Mouse (Mus musculus): ENCODE data around the gene Chrnb1. TPM values are rescaled to one million over a fixed set of nuclear protein-coding genes. Genes with fewer than 3 reads are reported as not detected.

Gene Chrnb1
- polyA plus RNA-seq, 1 experiment = 3.0 TPM

DNA sequence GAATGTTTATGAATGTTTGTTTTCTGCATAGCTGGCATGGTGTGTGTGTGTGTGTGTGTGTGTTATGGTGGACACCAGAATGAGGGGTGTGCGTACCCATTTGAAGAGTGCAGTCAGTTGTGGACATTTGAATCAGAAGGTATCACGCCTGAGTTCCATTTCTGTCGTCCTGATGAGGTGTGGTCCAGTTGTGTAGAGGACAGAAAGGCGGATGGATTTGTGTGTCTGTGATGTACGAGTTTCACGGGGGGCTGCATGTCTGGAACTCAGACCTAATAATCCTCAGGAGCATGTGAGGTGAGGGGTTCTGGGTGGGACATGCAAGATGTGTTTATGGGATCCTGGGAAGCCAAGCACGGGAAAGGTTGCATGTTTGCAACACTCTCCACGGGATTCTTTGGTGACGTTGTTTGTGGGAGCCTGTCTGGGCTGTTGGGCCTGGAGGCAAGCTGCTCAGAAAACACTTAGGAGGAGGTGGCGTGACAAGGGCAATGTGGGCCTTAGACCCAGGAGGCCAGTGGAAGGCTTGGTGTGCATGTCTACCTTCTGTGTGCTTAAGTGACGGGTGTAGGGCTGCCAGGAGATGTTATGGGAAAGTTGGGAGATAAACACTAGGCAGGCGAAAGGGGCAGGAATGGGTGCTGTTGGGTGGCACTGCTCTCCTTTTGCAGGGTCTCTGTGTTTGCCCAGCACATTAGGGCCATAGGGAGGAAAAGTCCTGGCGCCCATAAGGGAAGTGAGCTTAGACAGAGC, 28.7 kb downstream of the Chrnb1 start:
- no peak for DNase-seq (ENCODE audit: low read depth)
- no peak for TF ChIP-seq POLR2A (IDR thresholded peaks at IDR 0.05; ENCODE audit: borderline replicate concordance, extremely low read depth, insufficient read depth, insufficient read length, poor library complexity, severe bottlenecking)
- no peak for TF ChIP-seq CTCF (IDR thresholded peaks at IDR 0.05; ENCODE audit: borderline replicate concordance, extremely low read depth, insufficient read depth, insufficient read length)

DNA sequence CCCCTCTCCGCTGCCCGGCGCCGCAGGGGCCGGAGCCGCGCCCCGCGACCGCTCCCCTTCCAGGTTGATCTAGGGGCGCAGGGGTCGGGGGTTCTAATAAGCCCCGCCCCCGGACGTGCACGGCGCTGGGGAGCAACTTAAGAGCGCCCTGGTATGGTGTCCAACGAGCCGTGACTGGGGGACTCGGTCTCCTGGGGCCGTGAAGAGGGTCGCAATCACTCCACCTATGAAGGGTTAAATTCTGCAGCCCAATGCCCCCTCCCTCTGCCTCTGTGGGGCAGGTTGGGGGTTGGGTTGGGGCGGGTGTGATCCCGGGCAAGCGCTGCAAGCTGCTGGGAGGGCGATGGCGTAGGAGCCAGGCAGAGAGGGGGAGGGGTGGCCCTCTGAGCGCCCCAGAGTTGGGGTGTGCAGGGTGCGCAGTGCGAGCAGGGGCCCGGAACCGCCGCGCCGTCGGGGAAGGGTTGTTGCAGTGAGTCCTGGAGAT, 29.6 kb downstream of the Chrnb1 start:
- TF ChIP-seq POLR2A (IDR thresholded peaks at IDR 0.05; ENCODE audit: borderline replicate concordance, extremely low read depth, insufficient read depth, insufficient read length, poor library complexity, severe bottlenecking) = 0 out of 2 replicates have a peak, but pooled peaks have one; percentile 9
- TF ChIP-seq CTCF (IDR thresholded peaks at IDR 0.05; ENCODE audit: borderline replicate concordance, extremely low read depth, insufficient read depth, insufficient read length) = no peak
- DNase-seq (ENCODE audit: low read depth) = peak; percentile 70

DNA sequence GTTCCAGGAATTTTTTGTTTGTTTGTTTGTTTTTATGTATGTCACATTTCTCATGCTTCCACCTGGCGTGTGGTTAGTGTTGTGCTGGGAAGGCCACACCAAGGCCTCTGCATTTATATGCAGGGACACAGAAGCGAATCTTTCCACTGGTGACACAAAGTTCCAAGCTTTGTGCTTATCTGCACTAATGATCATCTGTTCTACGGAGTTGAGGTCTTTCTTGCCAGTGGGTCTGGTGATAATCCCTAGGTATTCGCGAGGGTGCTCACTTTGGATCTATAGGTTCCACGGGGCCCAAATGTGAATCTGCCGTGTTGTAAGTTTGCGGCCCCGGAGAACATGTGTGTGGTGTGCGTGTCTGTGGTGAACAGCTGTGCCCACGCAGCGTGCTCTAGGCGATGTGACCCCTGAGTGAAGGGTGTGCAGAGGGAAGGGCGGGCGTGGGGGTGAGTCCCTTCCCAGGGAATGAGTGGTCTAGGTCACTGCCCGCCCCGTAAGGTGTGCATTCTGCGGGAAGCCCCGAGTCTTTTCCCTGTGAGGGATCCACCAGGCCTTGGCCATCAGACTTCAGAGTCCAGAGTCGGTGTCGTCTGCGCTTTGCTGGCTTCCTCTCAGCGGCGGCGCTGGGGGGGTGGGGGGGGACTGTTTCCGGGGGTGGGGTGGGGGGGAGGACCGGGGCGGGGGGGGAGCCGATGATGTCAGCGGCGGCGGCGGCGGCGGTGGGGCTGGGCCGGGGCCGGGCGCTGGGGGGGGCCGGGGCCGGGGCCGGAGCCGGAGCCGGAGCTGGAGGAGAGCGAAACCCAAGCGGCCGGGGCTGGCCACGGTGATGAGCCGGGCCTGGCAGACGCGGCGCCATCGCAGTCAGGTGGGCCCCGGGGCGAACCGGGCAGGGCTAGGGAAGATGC, 30.3 kb downstream of the Chrnb1 start, which contains the start of gene Zbtb4:
TSS of gene Zbtb4 (plus strand) at position 692 of the 905 bp plus-strand sequence.
- DNase-seq (ENCODE audit: low read depth) = peak; percentile 31
- TF ChIP-seq CTCF (IDR thresholded peaks at IDR 0.05; ENCODE audit: borderline replicate concordance, extremely low read depth, insufficient read depth, insufficient read length) (no peak), POLR2A (IDR thresholded peaks at IDR 0.05; ENCODE audit: borderline replicate concordance, extremely low read depth, insufficient read depth, insufficient read length, poor library complexity, severe bottlenecking) (no peak)

DNA sequence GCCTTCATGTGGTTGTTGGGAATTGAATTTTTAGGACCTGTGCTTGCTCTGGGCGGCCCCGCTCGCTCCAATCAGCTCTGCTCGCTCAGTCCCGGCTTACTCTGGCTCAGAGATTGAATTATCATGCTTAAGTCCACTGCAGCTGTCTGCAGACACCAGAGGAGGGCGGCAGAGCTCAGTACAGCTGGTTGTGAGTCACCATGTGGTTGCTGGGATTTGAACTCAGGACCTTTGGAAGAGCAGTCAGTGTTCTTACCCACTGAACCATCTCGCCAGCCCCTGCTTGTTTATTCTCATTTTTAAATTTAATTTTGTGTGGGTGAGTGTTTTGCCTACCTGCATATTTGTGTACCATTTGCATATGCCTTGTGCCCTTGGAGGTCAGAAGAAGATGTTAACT, 32.2 kb downstream of the Chrnb1 start:
- TF ChIP-seq CTCF (IDR thresholded peaks at IDR 0.05; ENCODE audit: borderline replicate concordance, extremely low read depth, insufficient read depth, insufficient read length) (peak; percentile 20; the same call in 1 of the 2 replicates), POLR2A (IDR thresholded peaks at IDR 0.05; ENCODE audit: borderline replicate concordance, extremely low read depth, insufficient read depth, insufficient read length, poor library complexity, severe bottlenecking) (no peak)
- no peak for DNase-seq (ENCODE audit: low read depth)

DNA sequence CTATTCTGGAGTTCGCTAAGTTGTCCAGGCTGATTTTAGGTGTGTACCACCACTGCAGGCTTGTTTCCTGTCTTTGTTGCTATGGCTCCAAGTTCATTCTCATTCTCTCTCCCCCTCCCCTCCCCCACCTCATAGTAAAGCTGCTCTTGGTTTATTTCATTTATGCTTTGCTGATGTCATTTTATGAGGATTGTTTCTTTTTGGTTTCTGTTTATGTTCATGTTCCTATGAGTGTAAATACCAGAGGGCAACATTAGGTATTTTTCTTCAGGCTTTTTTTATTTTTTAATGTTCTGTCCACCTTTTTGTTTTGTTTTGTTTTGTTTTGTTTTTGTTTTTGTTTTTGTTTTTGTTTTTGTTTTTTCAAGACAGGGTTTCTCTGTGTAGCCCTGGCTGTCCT, 33.9 kb downstream of the Chrnb1 start, which contains the start of gene Slc35g3:
TSS of gene Slc35g3 (minus strand) at position 101 of the 400 bp plus-strand sequence.
- TF ChIP-seq CTCF (IDR thresholded peaks at IDR 0.05; ENCODE audit: borderline replicate concordance, extremely low read depth, insufficient read depth, insufficient read length) = no peak
- TF ChIP-seq POLR2A (IDR thresholded peaks at IDR 0.05; ENCODE audit: borderline replicate concordance, extremely low read depth, insufficient read depth, insufficient read length, poor library complexity, severe bottlenecking) = no peak
- DNase-seq (ENCODE audit: low read depth) = no peak

DNA sequence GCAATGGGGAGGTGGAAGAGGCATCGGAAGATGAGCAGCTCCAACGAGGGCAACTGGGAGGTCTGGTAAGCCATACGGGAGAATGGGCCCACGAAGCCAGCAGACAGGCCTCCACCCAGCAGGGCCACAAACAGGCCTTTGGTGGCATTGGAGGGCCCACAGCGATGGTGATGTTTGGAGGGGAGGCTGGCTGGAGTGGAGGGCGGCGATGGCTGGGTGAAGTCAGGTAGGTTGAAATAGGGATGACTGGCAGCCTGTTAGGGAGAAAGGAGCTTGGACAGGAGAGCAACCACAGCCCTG, 34.9 kb downstream of the Chrnb1 start:
- DNase-seq (ENCODE audit: low read depth) = no peak
- TF ChIP-seq CTCF (IDR thresholded peaks at IDR 0.05; ENCODE audit: borderline replicate concordance, extremely low read depth, insufficient read depth, insufficient read length) (no peak), POLR2A (IDR thresholded peaks at IDR 0.05; ENCODE audit: borderline replicate concordance, extremely low read depth, insufficient read depth, insufficient read length, poor library complexity, severe bottlenecking) (no peak)

DNA sequence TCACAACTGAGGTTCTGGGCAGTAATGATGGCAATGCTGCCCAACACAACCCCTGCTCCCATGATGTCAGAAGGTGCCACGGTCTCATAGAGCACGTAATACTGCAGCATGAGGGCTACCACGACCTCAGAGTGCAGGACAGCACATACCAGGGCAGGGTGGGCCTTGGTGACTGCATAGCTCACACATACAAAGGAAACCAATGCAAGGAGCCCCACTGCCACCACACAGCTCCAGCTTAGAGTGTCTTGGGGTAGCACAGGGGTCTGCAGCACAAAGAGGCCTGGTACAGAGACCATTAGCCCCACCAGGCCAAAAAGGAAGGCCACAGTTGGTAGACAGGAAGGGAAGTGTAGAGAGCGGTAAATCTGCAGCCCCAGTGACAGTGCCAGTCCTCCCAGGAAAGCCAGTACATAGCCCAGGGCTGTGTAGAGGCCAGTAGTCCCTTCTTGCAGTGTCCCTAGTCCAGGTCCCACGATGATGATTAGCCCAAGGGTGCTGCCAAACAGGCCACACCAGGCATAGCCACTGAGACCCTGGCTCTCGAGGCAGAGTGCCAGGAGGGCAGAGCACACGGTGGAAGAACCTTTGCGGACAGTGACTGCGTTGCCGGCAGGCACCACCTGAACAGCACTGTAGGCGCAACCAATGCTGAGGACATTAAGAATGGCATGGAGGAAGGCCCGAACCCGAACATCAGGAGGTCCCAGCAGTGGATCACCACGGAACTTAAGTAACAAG, 35.4 kb downstream of the Chrnb1 start:
- TF ChIP-seq CTCF (IDR thresholded peaks at IDR 0.05; ENCODE audit: borderline replicate concordance, extremely low read depth, insufficient read depth, insufficient read length) = no peak
- TF ChIP-seq POLR2A (IDR thresholded peaks at IDR 0.05; ENCODE audit: borderline replicate concordance, extremely low read depth, insufficient read depth, insufficient read length, poor library complexity, severe bottlenecking) = no peak
- peak; percentile 12 for DNase-seq (ENCODE audit: low read depth)

DNA sequence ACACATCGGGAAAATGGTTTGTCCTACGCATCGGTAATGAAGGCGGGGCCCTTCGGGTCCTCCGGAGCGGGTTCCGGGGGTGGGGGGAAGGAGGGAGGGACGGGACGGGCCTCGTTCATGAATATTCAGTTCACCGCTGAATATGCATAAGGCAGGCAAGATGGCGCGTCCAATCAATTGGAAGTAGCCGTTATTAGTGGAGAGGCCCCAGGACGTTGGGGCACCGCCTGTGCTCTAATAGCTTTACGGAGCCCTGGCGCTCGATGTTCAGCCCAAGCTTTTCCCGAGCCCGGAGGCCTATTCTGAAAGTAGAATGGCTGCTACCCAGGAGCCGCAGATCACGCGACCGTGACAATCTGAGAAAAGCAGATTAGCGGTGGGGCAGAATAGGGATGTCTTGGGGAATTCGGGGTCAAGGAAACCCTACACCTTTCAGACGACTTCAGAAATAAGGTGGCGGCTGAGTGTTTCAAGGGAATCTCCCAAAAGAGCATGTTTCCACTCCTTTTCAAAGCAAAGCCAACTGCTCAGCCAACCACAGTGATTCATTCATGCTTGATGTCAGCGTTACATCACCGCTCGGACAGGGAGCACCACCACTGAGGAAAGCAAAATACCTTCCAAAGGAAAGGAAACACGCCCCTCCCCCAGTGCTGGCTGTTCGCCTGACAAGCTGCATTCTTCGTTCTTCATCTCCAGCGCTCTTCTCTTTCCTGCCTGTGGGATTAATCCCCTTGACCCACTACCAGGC, 36.6 kb downstream of the Chrnb1 start:
- peak; percentile 98 for DNase-seq (ENCODE audit: low read depth)
- TF ChIP-seq CTCF (IDR thresholded peaks at IDR 0.05; ENCODE audit: borderline replicate concordance, extremely low read depth, insufficient read depth, insufficient read length) (no peak), POLR2A (IDR thresholded peaks at IDR 0.05; ENCODE audit: borderline replicate concordance, extremely low read depth, insufficient read depth, insufficient read length, poor library complexity, severe bottlenecking) (peak; percentile 23; the same call in 1 of the 2 replicates)

DNA sequence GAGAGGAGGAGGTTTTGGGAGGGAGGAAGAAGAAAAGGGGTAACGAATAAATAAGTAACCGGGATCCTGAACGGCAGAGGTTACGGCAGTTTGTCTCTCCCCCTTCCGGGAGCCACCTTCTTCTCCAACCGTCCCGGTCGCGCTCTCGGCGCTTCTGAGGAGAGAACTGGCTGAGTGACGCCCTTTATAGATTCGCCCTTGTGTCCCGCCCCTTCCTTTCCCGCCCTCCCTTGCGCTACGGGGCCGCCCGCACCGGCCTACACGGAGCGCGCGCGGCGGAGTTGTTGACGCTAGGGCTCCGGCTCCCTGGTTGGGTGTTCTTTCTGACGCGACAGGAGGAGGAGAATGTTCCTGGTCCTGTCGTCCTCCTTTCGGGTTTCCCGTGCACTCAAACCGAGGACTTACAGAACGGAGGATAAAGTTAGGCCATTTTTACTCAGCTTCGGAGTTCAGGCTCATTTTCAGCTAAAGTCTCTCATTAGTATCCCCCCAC, 37.2 kb downstream of the Chrnb1 start, which contains the start of gene Polr2a:
TSS of gene Polr2a (minus strand) at position 160 of the 493 bp plus-strand sequence.
- DNase-seq (ENCODE audit: low read depth) = peak; percentile 99
- TF ChIP-seq POLR2A (IDR thresholded peaks at IDR 0.05; ENCODE audit: borderline replicate concordance, extremely low read depth, insufficient read depth, insufficient read length, poor library complexity, severe bottlenecking) = peak; percentile 100
- TF ChIP-seq CTCF (IDR thresholded peaks at IDR 0.05; ENCODE audit: borderline replicate concordance, extremely low read depth, insufficient read depth, insufficient read length) = no peak

DNA sequence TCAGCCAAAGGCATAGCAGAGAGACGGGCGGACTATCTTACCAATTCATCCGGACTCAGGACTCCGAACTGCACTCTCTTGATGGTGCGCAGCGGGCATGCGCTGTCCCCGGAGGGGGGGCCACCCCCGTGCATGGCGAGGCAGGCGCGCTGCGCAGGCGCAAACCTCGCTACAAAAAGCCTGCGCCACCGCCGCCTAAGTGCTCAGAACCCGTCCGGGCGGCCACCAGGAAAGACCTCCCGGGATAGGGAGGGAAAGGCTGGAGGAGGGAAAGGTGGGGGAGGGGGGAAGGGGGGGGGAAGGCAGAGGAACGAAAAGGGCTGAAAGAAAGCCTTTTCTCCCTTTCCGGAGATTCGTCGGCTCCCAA, 37.7 kb downstream of the Chrnb1 start:
- TF ChIP-seq CTCF (IDR thresholded peaks at IDR 0.05; ENCODE audit: borderline replicate concordance, extremely low read depth, insufficient read depth, insufficient read length) (no peak), POLR2A (IDR thresholded peaks at IDR 0.05; ENCODE audit: borderline replicate concordance, extremely low read depth, insufficient read depth, insufficient read length, poor library complexity, severe bottlenecking) (no peak)
- DNase-seq (ENCODE audit: low read depth) = peak; percentile 98
